Mouse (Mus musculus) heart, adult 9 months (tissue): ENCODE data around the gene Dpysl4.
A peak's percentile ranks its signal among the peaks of the same experiment; 100 is the strongest.

Experiments used
- DNase-seq, 2 experiments: peaks; one replicate each; pipeline ENCODE4 v3.0.0; 2022; ENCODE audit warnings: low spot score in 2 of 2

Dpysl4 gene

DNA sequence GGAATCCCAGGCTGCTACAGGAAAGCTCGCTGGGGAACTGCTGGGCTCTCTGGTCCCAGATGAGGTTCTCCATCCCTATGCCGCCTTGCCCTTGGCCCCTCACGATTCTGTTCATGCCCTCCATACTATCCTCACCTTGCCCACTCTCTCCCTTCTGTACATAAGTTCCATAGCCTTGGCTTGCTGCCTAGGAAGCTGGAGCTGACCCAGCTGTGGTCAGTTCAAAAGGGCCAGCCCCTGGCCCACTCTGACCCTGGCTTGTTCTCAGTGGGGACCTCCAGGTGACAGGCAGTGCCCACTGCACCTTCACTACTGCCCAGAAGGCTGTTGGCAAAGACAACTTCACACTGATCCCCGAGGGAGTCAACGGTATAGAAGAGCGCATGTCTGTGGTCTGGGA lies 10.6 kb downstream of the Dpysl4 start:
- no peak for DNase-seq

GRCm38 (mm10) chr7:139100531-139101095 lies 14.8 kb downstream of the Dpysl4 start:
- no peak for DNase-seq

GRCm38 (mm10) chr7:139101286-139101804 lies 15.5 kb downstream of the Dpysl4 start:
- no peak for DNase-seq

DNA sequence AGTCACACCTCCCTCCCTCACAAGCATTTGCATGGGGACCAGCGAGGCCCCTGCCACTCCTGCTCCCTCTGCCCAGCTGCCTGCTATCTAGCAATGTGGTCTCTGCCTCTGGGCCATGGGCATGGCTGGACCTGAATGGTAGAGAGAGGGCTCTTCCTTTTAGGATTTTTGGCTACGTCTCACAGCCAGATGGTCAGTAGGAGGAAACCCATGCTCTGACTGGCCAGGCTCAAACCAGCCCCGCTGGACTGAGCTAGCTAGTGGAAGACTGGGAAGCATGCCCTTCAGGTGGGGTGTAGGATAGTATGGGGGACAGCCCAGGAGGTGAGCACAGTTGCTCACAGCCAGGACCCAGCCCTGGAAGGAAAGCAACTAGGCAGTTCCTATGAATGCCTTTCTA lies 16.0 kb downstream of the Dpysl4 start:
- DNase-seq, result no peak

DNA sequence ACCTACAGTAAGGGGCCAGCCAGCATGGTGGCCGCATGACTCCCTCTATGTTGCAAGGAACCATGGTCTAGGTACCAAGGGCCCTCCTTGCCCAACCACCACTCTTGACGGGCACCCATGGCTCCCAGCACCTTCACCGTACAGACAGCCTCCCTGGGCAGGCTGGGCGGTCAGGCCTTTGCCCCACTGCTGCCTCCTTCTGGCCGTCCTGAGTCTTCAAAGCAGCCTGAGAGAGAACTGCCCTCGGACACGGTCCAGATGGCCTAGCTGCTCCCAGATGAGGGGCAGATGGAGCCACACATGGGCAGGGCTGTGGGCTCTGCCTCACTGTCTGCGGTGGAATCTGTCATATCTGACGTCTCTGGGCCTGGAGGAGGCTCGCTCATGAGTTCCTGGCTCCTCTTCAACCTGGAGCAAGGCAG lies 18.2 kb downstream of the Dpysl4 start:
- no peak for DNase-seq

DNA sequence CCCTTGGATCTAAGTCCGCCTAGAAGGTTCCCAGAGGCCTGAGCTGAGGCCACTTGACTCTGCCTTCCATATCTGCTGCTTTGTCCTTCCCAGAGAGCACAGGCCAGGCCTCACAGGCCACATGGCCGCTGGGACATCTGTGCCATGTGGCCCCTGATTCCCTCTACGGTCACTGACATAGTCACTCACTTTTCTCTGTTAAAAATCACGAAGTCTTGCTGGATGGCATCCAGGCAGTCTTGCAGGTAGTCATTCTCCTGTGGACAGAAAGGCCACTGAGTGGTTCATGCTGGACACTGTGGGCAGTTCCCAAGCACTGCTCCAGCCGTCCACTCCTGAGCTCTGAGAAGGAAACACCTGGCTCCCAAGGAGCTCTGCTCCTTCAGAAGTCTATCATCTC lies 19.3 kb downstream of the Dpysl4 start:
- DNase-seq, result no peak

GRCm38 (mm10) chr7:139105705-139106104 lies 19.9 kb downstream of the Dpysl4 start:
- no peak for DNase-seq

GRCm38 (mm10) chr7:139107908-139108650 lies 22.3 kb downstream of the Dpysl4 start:
- no peak for DNase-seq

GRCm38 (mm10) chr7:139119152-139119774 lies 33.5 kb downstream of the Dpysl4 start:
- peak; percentile 61 to 76 for DNase-seq

DNA sequence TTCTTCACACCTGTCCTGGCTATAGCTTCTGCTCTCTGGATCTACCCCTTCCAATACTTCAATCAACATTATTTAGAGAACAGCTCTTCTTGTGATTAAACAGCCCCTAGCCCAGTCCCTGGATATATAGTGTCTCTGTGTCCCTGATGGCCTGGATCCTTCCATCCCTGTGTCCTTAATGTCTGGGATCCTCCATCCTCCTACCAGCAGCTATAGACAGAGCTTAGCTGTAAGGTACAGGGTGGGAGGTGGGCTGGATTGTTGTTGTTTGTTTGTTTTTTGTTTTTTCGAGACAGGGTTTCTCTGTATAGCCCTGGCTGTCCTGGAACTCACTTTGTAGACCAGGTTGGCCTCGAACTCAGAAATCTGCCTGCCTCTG lies 34.0 kb downstream of the Dpysl4 start:
- no peak for DNase-seq

DNA sequence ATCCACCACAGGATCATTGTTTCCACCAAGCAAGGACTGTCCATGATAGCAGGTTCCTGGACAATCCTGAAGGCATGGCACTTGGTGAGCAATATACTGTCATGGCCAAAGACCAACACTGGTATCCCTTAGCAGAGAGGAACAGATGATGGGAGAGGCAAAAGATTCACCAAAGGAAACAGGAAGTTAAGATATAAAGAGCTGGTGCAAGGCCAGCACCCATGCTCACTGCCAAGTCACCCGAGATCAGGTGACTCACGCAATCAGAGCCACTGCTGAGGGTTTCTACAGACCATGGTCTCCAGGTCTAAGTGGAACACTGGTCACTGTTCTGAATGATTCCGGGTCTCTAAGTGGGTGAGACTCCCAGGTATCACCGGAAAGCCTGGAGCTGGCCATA lies 40.1 kb downstream of the Dpysl4 start:
- DNase-seq, result no peak

- no peak for DNase-seq
Measured at GRCm38 (mm10) chr7:139126549-139126948, 40.7 kb downstream of the Dpysl4 start.

DNA sequence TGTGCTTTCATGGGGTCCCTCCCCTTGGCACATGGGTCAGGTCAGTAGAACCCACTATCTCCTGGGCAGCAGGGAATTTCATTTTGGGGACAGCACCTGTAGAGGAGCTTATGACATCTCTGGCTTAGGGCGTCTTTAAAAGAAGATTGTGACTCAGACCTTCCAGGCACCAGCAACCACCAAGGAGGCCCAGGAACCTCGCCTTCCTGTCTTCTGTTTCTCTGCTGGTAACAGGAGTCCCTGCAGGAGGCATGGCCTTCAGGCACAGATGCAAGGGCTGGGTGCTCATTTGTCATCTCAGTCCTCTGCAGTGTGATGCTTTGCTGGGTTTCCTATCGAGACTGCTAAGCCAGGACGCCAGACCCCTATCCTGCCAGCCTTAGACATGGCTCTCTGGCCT lies 43.2 kb downstream of the Dpysl4 start:
- DNase-seq, result no peak

DNA sequence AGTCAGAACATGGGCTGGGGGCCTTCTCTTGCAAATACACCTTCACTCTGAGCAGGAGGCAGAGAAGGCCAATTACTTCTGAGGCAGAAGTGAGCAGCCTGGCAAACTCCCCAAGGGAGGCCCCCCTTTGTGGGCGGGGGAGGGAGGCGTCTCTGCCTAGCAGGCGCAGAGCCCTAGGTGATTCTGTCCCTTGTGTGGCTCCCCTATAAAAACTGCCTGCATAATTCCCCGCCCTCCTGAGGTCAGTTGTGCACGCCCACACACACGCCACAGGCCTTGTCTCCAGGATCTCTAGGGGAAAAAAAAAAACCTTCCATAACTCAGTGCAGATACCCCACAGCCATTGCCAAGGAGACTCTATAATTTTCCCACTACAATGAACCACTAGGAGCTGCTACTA lies 44.6 kb downstream of the Dpysl4 start:
- DNase-seq, result no peak

DNA sequence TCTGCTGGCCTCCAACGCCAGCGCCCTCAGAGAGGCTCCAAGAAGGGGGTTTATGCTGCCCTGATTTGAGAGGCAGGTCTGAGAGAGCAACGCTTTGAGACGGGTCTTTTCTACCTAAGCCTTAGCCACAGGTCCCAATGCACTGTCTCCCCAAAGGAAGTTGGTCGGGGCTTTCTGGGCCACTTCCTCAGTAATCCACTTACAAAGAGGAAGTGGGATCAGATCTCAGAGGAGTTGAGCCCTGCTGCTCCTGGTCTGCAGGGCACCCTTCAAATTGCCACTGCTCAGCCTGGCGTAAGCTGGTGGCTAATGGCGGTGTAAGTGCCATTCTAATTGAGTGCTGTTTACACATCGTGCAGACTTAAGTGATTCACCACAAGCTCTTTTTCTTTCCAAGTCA lies 45.7 kb downstream of the Dpysl4 start:
- no peak for DNase-seq

DNA sequence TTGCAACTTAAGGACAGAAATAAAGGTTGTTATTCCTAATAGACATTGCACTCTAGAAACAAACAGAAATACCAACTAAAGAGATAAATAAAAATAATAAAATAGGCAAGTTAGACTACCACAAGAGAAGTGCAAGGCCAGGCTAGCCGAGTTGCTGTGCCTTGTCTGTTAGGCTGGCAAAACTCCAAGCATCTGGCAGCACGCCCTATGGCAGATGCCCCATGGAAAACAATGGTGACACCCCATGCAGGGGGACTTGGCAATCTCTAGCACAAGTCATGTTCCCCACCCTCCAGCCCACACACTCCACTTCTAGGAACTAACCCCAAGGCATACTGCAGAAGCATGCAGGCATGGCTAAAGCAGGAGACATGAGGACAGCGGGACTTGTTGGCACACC lies 47.6 kb downstream of the Dpysl4 start:
- no peak for DNase-seq

DNA sequence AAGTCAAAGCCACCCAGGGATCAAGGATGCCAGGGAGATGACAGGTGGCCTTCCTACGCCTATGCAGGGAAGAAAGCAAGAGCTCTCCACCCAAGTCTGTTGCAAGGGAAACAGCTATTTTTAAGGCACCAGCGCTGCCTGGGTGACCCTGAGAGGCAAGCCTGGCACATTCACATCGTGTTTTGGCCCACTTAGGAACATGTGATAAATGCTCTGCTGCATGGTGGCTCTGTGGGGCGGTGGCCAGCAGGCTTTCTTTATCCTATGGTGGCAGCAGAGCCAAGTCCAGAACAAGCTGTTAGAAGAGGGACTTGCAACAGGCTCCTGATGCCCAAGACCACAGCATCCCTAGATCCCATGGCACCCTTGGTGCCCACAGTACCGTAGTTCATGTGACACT lies 49.4 kb downstream of the Dpysl4 start:
- DNase-seq, result peak; percentile 38 to 53

DNA sequence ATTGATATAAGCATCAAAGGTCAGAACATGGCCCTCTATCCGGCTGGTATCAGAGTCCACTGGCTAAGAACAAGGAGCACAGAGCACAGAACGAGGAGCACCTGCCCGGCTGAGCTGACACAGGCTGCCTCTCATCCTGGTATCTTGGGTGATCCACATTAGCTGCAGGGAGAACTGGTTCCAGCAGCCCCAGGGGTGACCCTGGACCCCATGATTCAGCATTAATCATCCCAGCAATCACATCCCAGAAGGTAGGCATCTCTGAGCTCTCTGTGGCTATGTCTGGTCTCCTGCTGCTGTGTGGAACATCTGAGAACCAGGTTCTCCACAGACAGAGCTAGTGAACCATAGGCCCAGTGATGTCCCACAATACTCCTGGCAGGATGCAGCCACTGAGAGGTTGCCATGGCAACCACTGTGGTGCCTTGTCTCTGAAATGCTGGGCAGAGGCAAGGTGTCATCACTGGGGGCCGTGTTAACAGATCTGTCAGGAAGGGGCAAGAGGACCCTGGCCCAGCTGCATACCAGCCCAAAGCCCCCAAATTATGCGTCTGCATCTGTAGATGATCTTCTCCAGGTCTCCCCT lies 51.2 kb downstream of the Dpysl4 start:
- DNase-seq, result no peak

DNA sequence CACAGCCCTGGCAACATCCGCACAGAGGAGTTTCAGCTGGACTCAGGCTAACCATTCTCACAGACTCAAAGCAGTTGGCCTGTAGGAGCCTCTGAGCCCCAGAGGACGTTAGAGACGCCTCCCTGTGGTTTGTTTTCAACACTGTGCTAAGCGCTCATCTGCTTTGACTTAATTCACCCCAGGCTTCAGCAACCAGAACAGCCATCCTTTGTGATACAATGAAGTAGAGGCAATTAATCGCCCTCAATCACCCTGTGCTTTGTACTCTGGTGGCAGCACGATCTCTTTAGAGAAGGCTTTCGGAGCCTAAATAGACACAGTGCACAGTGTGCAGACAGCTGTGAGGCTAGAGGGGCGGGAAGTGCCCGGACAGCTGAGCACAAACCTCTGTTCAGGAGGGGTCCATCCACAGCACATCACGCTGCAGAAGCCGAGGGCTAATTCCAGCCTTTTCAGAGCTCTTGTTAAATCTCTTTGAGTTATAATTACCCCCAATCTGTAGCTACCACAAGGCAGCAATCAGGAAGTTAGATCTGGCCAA lies 54.2 kb downstream of the Dpysl4 start:
- no peak for DNase-seq

DNA sequence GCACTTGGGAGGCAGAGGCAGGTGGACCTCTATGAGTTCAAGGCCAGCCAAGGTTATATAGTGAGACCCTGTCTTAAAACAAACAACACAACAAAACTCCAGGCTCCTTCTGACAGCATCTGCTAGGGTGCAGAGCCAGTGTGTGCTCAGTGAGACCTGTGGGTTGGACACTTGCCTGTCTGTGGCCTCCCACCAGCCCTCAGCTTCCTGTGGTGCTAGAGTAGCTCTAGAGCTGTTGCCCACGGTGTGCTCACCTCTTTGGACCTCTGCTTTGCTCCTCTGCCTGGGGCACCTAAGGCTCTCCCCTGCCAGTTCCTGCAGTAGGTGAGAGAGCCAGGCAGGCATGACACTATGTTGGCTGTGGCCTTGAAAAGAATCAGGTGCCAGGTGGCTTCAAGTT lies 58.0 kb downstream of the Dpysl4 start:
- no peak for DNase-seq

DNA sequence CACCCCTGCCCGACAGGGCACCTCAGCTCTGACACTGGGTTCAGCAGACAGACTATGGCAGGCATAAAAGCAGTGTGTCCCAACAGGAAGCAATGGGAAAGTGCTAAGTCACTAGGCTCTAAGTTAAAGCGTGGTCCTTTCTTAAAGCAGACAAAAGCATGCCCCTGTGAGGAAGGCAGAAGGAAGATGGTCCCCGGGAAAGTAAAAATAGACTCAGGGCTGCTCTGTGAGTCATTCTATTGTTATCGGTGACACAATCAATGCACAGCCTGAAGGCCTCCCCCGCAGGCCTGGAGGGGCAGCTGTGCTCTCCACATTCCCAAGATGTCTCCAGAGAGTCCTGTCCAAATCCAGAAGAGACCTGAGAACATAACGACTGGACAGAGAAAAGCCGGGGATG lies 60.1 kb downstream of the Dpysl4 start:
- peak in 1 of 2 experiments; percentile 26 for DNase-seq

DNA sequence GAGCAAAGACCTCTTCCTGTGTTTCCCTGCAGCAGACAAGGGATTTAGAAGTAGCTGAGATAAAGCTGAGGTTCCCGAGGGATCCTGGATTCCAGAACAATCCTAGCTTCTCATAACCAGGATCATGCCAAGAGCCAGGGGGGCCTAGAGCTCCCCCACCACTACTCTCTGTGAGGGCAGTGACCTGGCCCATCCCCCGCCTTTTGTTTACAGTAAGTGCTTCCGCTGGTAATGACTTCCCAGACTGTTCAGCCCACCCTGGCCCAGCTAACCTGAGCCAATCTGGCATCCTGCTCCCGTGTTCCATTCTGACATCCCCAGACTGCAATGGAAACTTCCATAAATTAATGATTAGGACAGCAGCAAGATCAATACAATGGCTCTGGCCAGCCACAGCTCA lies 61.6 kb downstream of the Dpysl4 start:
- peak in 1 of 2 experiments; percentile 16 for DNase-seq
